Mouse (Mus musculus) neural tube, embryonic 11.5 days (tissue): ENCODE measurements around the gene Acot7. TPM values are rescaled to one million over a fixed set of nuclear protein-coding genes. Genes with fewer than 3 reads are reported as not detected.
"Not testable (repeated sequence)": the region's sequence is repeated elsewhere in the genome, so short reads cannot be mapped to it uniquely, and the experiment has no call there.

Experiments
- ATAC-seq: fragments of 200-750 bp; cut with Nextera tagmentation; 2 replicates; pipeline ENCODE4 v1.8.0; 2017; ENCODE audit warnings: moderate number of reproducible peaks, mild to moderate bottlenecking, moderate TSS enrichment, moderate library complexity; ENCODE audit not compliant: insufficient read depth, low FRiP score, low TSS enrichment
- DNase-seq: peaks from one replicate; pipeline ENCODE4 v3.0.0-alpha.2; 2015; ENCODE audit warnings: low spot score
- H3K27ac ChIP-seq: fragments of 300-500 bp; sonication (generic); 2 replicates; pipeline ENCODE4 v1.5.1; 2014; ENCODE audit warnings: low read depth, mild to moderate bottlenecking, low read length
- H3K27me3 ChIP-seq: fragments of 300-500 bp; sonication (generic); 2 replicates; pipeline ENCODE4 v1.6.1; 2014; ENCODE audit warnings: mild to moderate bottlenecking, low read length, mixed read lengths; ENCODE audit not compliant: control insufficient read depth, insufficient read depth
- H3K36me3 ChIP-seq: fragments of 300-500 bp; sonication (generic); 2 replicates; pipeline ENCODE4 v1.6.1; 2014; ENCODE audit warnings: mild to moderate bottlenecking, low read length, moderate library complexity, mixed read lengths; ENCODE audit not compliant: control insufficient read depth, insufficient read depth
- H3K4me1 ChIP-seq: fragments of 300-500 bp; sonication (generic); 2 replicates; pipeline ENCODE4 v1.6.1; 2014; ENCODE audit warnings: low read length, mixed read lengths; ENCODE audit not compliant: control insufficient read depth, insufficient read depth
- H3K4me2 ChIP-seq: fragments of 300-500 bp; sonication (generic); 2 replicates; pipeline ENCODE4 v1.6.1; 2014; ENCODE audit warnings: low read depth, mild to moderate bottlenecking, moderate library complexity
- H3K4me3 ChIP-seq: fragments of 300-500 bp; sonication (generic); 2 replicates; pipeline ENCODE4 v1.5.1; 2014; ENCODE audit warnings: low read depth, low read length
- H3K9ac ChIP-seq: fragments of 300-500 bp; sonication (generic); 2 replicates; pipeline ENCODE4 v1.6.1; 2014; ENCODE audit warnings: mild to moderate bottlenecking, low read length
- H3K9me3 ChIP-seq: fragments of 300-500 bp; sonication (generic); 2 replicates; pipeline ENCODE4 v1.6.1; 2016; ENCODE audit warnings: low read length; ENCODE audit not compliant: control insufficient read depth
- WGBS: fragments of 180-500 bp; shearing (Covaris S2); extraction: QIAGEN DNeasy Blood & Tissue Kit; methylation state at CpG from one replicate; pipeline ENCODE4 v1.1.7; 2014; 5-methylcytosine and 5-hydroxymethylcytosine counted together
- polyA plus RNA-seq: library from polyadenylated mRNA; unstranded; fragments of >200 nt; fragmentation: Nextera tagmentation; extraction: Ambion mirVana; gene quantifications from 2 replicates; pipeline ENCODE4 v1.2.1, GENCODE M21; 2014

The Acot7 gene
- polyA plus RNA-seq, 1 experiment from 2014 or later, result 173 TPM

DNA sequence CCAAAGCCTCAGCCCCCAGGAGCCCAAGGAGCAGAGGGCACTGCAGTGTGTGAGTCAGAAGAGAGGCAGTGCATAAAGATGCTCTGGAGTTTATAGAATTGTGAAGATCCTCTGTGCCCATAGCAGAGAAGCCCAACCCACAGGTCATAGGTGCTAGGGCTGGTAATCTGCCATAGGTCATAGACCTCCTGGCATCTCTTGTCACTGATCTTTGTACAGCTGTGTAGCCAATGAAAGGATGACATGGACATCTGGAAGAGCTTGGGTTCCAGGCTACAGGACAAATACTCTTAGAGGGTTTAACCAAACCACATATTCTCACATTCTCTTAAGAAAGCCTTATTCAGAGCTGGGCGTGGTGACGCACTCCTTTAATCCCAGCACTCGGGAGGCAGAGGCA, 41.7 kb downstream of the Acot7 start:
- Histone ChIP-seq H3K4me3 (no peak overlapping the region), H3K36me3 (no peaks in the 10 kb centered on the region), H3K9ac (no peak overlapping the region), H3K4me1 (peaks cover 8% of the 10 kb centered on the region), H3K27ac (no peak overlapping the region), H3K9me3 (no peaks in the 10 kb centered on the region), H3K27me3 (no peaks in the 10 kb centered on the region), H3K4me2 (no peak overlapping the region)
- DNase-seq, result no peak
- ATAC-seq, result no peak
- WGBS, result 93% methylated on average over 3 of the region's 3 CpGs

DNA sequence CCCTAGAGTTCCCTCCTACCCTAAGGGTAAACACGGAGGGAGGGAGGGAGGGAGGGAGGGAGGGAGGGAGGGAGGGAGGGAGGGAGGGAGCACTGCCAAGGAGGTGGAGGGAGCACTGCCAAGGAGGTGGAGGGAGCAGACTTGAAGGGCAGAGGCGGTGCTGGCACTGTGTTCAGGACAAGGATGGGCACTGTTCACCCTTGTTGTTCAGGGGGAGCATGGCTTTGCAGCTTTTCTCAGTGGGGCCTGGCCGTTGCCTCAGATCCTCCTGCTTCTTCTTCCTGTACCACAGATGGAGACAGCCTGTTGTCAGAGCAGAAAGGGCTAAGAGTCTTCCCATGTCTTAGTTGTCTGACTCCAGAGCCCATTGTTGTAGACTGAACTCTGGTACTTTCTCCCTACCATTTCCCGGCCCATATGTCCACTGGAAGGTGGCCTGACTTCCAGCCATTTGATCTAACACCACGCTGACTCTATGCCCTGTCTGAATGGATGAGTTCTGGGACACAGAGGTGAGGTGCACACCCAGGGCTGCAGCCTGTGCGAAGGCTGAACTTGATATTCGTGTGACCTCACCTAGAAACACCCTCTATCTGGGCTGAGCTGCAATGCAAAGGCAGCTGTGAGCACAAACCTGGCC, 43.0 kb downstream of the Acot7 start:
- peaks cover 8% of the 10 kb centered on the region for H3K4me1 ChIP-seq
- H3K9me3 ChIP-seq, result no peaks in the 10 kb centered on the region
- H3K27me3 ChIP-seq, result no peaks in the 10 kb centered on the region
- no peaks in the 10 kb centered on the region for H3K36me3 ChIP-seq
- H3K4me2 ChIP-seq, result no peak overlapping the region
- WGBS, result 67% methylated on average over 6 of the region's 7 CpGs
- H3K27ac ChIP-seq, result no peak overlapping the region
- ATAC-seq, result peak; percentile 61
- H3K9ac ChIP-seq, result no peak overlapping the region
- H3K4me3 ChIP-seq, result no peak overlapping the region
- no peak for DNase-seq

DNA sequence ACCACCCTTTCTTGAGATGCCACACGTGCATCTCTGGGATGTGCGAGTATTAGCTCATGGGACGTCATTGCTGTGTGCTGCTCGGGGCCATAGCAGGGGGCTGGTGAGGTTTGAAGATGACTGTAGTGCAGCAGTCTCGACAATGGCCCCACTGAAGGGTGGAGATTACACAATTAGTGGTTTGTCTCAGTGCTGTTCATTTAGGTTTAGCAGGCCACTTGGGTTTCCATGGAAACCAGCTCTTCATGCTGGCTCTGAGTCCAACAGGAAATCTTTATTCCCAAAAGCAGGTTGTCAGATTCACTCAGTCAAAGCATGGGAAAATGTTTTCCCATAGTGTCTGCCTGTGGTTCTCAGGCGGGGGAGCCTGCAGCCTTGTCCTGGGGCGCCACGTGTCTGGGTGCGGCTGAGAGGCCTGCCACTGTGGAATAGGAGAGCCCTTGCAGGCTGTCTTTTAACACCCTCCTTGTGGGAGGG, 43.5 kb downstream of the Acot7 start:
- ATAC-seq, result peak; percentile 73
- WGBS, result 35% methylated on average over 9 of the region's 9 CpGs
- Histone ChIP-seq H3K27ac (no peak overlapping the region), H3K4me2 (no peak overlapping the region), H3K4me1 (peaks cover 8% of the 10 kb centered on the region), H3K9me3 (no peaks in the 10 kb centered on the region), H3K9ac (no peak overlapping the region), H3K27me3 (no peaks in the 10 kb centered on the region), H3K4me3 (no peak overlapping the region), H3K36me3 (no peaks in the 10 kb centered on the region)
- DNase-seq, result peak; percentile 54

DNA sequence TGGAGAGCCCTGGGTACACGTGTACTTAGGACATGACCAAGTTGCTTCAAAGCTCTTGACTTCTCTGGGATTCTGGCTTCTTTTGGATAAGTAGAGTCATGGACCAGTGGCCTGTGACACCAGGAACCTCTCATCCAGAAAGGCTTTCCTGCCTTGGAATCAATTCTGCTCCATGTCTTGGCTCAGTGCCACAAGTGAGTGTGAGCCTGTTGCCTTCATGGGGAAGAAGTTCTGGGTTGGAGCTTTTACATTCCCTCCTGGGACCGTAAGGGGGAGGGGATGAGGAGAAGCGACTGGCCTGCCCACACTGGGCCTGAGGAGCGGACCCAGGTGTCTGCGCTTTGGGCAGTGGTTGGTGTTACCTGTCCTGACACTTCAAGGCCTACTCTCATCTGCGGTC, 44.2 kb downstream of the Acot7 start:
- H3K9ac ChIP-seq, result no peak overlapping the region
- no peaks in the 10 kb centered on the region for H3K36me3 ChIP-seq
- 88% methylated on average over 6 of the region's 6 CpGs for WGBS
- DNase-seq (no peak), ATAC-seq (no peak)
- H3K27ac ChIP-seq, result no peak overlapping the region
- H3K4me3 ChIP-seq, result no peak overlapping the region
- H3K4me2 ChIP-seq, result no peak overlapping the region
- no peaks in the 10 kb centered on the region for H3K9me3 ChIP-seq
- H3K4me1 ChIP-seq, result peaks cover 8% of the 10 kb centered on the region
- no peaks in the 10 kb centered on the region for H3K27me3 ChIP-seq

DNA sequence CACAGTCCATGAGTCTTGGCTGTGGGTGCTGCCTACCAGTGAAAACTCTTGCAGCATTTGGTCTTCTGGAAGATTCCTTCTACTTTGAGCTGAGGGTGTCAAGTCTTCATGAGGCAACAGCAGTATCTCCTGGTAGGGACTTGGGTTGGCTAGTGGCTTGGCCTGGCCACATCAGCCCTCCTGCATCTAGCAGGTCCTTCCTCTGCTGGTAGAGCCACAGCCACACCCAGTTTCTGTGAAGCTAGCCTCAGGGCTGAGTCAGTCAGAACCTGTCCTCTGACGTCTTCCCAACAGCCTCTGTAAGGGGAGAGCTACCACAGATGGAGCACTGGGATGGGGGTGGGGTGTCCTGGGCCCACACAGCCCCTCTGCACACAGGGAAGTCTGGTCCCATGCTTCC, 44.6 kb downstream of the Acot7 start:
- no peak overlapping the region for H3K4me3 ChIP-seq
- H3K9ac ChIP-seq, result no peak overlapping the region
- no peak overlapping the region for H3K4me2 ChIP-seq
- 60% methylated on average over 1 of the region's 1 CpGs for WGBS
- DNase-seq (no peak), ATAC-seq (no peak)
- no peak overlapping the region for H3K27ac ChIP-seq
- no peaks in the 10 kb centered on the region for H3K27me3 ChIP-seq
- H3K4me1 ChIP-seq, result peaks cover 8% of the 10 kb centered on the region
- H3K9me3 ChIP-seq, result no peaks in the 10 kb centered on the region
- no peaks in the 10 kb centered on the region for H3K36me3 ChIP-seq

DNA sequence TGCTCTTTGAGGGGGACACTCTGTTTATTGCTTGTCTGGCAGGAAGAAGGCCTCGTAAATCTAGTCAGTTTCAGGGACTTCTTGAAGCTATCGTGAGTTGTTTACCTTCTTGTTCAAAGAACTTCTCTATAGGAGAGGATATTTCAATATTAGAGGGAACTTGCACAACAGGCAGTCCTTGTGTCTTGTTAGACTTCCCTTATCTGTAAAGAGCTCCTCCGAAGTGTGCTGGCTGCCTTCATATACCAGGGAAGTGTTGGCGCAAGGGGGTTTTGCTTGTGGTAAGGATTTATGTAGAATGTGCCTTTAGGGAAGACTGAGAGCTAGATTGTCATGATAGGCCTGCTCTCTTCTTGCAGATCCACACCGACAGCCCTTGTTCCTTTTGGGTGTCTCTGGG, 46.2 kb downstream of the Acot7 start:
- Histone ChIP-seq H3K9me3 (no peaks in the 10 kb centered on the region), H3K4me1 (peaks cover 8% of the 10 kb centered on the region), H3K36me3 (no peaks in the 10 kb centered on the region), H3K27me3 (no peaks in the 10 kb centered on the region), H3K4me3 (no peak overlapping the region), H3K4me2 (no peak overlapping the region), H3K9ac (no peak overlapping the region), H3K27ac (no peak overlapping the region)
- 75% methylated on average over 5 of the region's 5 CpGs for WGBS
- DNase-seq (no peak), ATAC-seq (no peak)

DNA sequence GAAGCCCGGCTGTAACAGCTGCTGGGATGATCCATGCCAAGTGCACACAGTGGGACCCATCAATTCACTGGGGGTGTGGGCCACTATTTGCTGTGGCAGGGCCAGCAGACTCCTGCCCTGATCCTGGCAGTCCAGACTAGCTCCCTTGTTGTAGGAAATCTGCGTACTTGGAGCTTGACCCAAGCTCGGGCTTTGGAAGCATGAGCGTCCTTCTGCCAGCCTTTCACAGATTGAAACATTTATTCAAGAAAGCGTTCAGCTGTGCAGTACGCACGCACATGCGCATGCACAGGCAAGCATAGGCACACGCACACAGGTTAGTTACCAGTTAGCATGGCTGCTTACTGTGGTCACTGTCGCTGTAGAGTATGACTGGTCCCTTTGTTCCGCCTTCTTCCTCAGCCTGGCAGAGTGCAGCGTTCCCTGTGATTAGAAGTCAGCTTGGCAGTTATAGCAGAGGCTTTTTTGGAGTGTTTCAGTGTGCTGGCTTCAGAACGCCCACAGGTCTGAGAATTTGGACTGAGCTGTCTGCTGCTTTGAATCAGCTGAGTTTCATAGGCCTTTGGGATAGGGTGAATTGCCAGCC, 49.1 kb downstream of the Acot7 start:
- H3K4me3 ChIP-seq, result no peak overlapping the region
- H3K4me2 ChIP-seq, result no peak overlapping the region
- no peak overlapping the region for H3K27ac ChIP-seq
- H3K4me1 ChIP-seq, result no peaks in the 10 kb centered on the region
- 89% methylated on average over 13 of the region's 13 CpGs for WGBS
- H3K9me3 ChIP-seq, result no peaks in the 10 kb centered on the region
- no peak overlapping the region for H3K9ac ChIP-seq
- DNase-seq, result no peak
- H3K27me3 ChIP-seq, result no peaks in the 10 kb centered on the region
- ATAC-seq, result no peak
- no peaks in the 10 kb centered on the region for H3K36me3 ChIP-seq

DNA sequence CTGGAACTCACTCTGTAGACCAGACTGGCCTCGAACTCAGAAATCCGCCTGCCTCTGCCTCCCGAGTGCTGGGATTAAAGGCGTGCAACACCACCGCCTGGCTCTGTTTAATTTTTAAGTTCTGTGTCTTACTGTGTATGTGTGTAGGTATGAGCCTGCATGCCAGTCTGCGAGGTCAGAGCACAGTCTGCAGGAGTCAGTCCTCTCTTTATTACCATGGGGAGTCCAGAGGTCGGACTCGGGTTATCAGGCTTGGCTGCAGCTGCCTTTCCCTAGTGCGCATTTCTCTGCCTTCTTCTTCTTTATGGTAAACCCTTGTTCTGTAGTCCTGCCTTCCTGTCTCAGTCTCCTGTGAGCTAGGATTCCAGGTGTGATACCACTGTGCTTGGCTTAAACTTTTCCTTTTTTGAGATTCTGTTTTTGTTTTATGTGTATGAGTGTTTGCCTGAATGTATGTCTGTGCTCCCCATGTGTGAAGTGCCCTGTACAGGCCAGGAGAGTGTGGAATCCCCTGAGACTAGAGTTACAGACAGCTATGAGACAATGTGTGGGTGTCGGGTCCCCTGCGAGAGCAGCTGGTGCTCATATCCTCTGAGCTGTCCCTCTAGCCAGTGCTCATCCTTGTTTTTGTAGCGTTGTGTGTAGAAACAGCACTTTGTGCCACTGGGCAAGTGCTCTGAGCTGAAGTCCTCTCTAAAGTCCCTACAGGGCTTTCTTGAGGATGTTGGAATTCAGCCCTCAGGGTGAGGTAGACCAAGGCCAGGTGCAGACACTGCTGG, 50.0 kb downstream of the Acot7 start:
- Histone ChIP-seq H3K9ac (no peak overlapping the region), H3K9me3 (no peaks in the 10 kb centered on the region), H3K27me3 (no peaks in the 10 kb centered on the region), H3K36me3 (no peaks in the 10 kb centered on the region), H3K4me1 (no peaks in the 10 kb centered on the region), H3K4me3 (no peak overlapping the region), H3K4me2 (no peak overlapping the region), H3K27ac (no peak overlapping the region)
- WGBS, result 86% methylated on average over 12 of the region's 12 CpGs
- no peak for DNase-seq
- no peak for ATAC-seq

DNA sequence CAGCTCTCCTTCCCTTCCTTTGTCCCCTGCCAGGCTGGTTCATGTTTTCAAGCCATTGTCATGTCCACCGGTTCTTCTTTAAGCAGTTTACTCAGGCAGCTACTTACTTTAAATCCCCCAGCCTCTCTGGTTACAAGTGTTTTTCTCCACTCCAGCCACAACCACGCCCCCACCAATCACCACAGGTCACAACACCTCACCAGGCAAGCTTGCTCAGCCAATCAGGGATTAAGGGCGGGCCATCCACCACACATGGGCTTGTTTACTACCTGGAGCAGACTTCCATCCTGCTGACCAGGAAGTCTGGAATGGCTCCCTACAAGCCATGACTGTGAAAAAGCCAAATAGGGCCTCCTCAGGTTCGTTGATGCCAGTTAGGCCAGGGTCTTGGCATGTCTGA, 52.4 kb downstream of the Acot7 start:
- not testable (repeated sequence) for H3K9ac ChIP-seq, H3K4me2 ChIP-seq, H3K27ac ChIP-seq, H3K27me3 ChIP-seq, DNase-seq, H3K9me3 ChIP-seq, H3K36me3 ChIP-seq, H3K4me1 ChIP-seq, ATAC-seq, H3K4me3 ChIP-seq
- WGBS, result 41% methylated on average over 4 of the region's 4 CpGs
